Mouse (Mus musculus): Measurements from ENCODE around the gene Cyb5d1. TPM values are rescaled to one million over a fixed set of nuclear protein-coding genes. Genes with fewer than 3 reads are reported as not detected.
A peak's percentile ranks its signal among the peaks of the same experiment; 100 is the strongest.
"Not testable (repeated sequence)": the region's sequence is repeated elsewhere in the genome, so short reads cannot be mapped to it uniquely, and the experiment has no call there.

The Cyb5d1 gene
- polyA plus RNA-seq, 1 experiment from 2014 or later: 27.1 TPM

DNA sequence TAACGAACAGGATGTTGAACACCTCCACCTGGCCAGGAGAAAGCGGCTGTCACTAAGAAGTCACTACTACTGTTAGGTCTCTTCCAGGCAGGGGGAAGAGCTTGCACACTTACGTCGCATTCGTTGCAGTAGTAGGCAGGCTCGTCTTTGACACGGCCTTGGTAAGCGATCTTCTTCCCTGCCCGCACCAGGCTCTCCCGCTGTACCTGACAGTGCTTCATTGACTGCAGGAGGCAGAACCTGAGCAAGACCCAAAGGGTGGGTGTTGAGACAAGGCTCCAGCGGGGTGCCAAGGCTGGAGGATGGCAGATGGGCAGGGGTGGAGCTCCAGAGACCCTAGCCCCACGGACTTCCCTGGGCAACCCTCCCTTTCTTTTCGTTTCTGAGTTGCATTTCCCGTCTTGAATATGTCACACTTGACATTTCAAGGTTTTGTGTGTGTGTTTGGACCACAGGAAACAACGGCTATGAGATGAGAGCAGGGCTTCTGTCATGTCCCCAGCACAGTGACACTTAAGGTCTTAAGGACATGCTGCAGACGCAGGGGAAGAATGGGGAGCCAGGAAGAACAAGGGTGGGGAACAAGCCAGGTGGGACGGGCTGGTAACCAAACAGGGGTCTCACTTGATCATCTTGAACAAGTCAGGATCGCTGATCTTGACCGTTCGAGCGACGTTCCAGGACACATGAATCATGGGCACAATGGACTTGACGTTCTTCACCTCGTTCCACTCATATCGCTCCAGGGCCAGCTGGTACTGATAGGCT, 4.8 kb upstream of the Cyb5d1 start:
- Histone ChIP-seq H3K27ac (ENCODE audit: low read length) (no peak overlapping the region), H3K9me3 (replicated peaks; ENCODE audit: control insufficient read depth, low read length, poor library complexity, severe bottlenecking) (no peaks in the 10 kb centered on the region), H3K4me1 (ENCODE audit: control insufficient read depth, insufficient read depth, low read length) (peaks cover 6% of the 10 kb centered on the region; the same call in 1 of the 2 replicates), H3K36me3 (ENCODE audit: control insufficient read depth, insufficient read depth, low read length) (peaks cover 41% of the 10 kb centered on the region), H3K4me3 (ENCODE audit: low read depth, low read length) (no peak overlapping the region), H3K4me2 (ENCODE audit: low read length) (no peak overlapping the region), H3K27me3 (ENCODE audit: control insufficient read depth, insufficient read depth, low read depth, low read length) (no peaks in the 10 kb centered on the region), H3K9ac (ENCODE audit: low read depth, low read length) (no peak overlapping the region)
- WGBS: 75% methylated on average over 25 of the region's 25 CpGs
- ATAC-seq: no peak

DNA sequence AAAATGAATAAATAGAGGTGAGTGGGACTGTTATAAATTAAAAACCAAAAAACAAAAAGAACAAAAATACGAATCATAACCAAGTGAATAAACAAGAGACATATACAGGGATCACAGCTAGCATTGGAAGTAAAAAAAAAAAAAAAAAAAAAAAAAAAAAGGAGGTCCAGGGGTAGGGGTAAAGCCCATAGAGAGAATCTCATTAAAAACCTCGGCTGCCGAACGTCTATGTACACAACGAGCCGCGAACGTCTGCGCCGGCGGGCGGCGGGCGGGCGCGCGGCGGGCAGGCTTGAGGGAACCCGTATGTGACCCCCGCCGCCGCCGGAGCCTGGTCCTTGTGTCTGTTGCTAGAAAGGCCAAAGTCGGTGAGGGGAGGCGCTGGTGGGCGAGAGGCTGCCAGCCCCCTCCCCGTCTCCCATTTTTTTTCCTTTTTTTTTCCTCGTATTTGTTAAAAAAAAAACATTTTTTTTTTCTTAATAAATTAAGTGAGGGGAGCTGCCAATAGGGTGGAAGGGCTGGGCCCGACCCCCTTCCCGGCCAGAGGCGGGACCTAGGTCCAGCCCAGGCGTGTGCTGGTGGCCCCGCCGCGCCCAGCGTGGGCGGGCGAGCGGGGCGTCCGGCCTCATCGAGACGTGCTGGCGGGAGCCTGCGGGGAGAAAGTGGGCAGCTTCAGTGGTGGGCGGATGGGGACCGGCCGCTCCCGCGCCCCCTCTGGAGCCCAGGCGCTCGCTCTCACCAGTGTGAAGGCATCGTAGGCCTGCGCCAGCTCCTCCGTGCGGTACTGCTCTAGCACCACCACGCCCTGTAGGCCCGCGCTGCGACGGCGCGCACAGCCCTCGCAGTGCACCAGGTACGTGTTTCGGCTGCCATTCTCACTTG, 4.0 kb upstream of the Cyb5d1 start:
- 21% methylated on average over 66 of the region's 66 CpGs for WGBS
- Histone ChIP-seq H3K9ac (ENCODE audit: low read depth, low read length) (no peak overlapping the region), H3K27ac (ENCODE audit: low read length) (no peak overlapping the region), H3K4me2 (ENCODE audit: low read length) (no peak overlapping the region), H3K4me1 (ENCODE audit: control insufficient read depth, insufficient read depth, low read length) (peaks cover 7% of the 10 kb centered on the region), H3K4me3 (ENCODE audit: low read depth, low read length) (no peak overlapping the region), H3K27me3 (ENCODE audit: control insufficient read depth, insufficient read depth, low read depth, low read length) (no peaks in the 10 kb centered on the region), H3K9me3 (replicated peaks; ENCODE audit: control insufficient read depth, low read length, poor library complexity, severe bottlenecking) (no peaks in the 10 kb centered on the region), H3K36me3 (ENCODE audit: control insufficient read depth, insufficient read depth, low read length) (peaks cover 33% of the 10 kb centered on the region)
- ATAC-seq: no peak

DNA sequence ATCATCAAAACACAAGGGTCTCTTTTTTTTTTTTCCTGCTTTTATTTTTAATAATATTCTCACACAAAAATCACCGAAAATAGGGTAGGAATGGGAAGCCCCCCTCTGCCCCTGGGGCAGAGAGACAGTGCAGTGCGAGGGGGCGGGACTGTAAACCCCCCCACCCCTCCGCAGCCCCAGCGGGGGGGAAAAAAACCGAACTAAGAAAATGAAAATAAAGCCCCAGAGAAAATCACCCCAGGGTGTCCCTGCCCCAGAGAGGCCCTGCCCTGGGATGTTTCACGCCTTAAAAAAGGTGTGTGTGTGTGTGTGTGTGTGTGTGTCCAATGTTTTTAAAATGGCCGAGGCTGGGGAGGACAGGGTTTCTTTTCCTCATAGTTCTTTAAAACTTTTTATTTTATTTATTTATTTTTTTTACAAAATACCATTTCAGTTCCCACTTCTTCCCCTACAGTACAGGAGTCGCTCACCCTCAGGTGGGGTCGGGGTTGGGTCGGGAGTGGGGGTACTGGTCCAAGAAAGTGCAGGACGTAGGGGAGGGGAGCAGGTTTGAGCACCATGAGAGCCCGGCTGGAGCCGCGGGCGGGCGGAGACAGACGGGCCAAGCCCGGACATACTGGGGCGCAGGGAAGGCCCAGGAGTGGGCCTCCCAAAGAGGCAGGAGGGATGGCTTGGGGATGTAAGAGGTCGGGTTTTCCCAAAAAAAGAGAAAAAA, 3.2 kb upstream of the Cyb5d1 start:
- no peak overlapping the region for H3K4me2 ChIP-seq (ENCODE audit: low read length)
- no peak overlapping the region for H3K27ac ChIP-seq (ENCODE audit: low read length)
- no peaks in the 10 kb centered on the region for H3K9me3 ChIP-seq (replicated peaks; ENCODE audit: control insufficient read depth, low read length, poor library complexity, severe bottlenecking)
- 20% methylated on average over 21 of the region's 21 CpGs for WGBS
- H3K27me3 ChIP-seq (ENCODE audit: control insufficient read depth, insufficient read depth, low read depth, low read length): no peaks in the 10 kb centered on the region
- peaks cover 25% of the 10 kb centered on the region for H3K36me3 ChIP-seq (ENCODE audit: control insufficient read depth, insufficient read depth, low read length)
- no peak overlapping the region for H3K9ac ChIP-seq (ENCODE audit: low read depth, low read length)
- no peak overlapping the region for H3K4me3 ChIP-seq (ENCODE audit: low read depth, low read length)
- ATAC-seq: no peak
- H3K4me1 ChIP-seq (ENCODE audit: control insufficient read depth, insufficient read depth, low read length): peaks cover 11% of the 10 kb centered on the region

DNA sequence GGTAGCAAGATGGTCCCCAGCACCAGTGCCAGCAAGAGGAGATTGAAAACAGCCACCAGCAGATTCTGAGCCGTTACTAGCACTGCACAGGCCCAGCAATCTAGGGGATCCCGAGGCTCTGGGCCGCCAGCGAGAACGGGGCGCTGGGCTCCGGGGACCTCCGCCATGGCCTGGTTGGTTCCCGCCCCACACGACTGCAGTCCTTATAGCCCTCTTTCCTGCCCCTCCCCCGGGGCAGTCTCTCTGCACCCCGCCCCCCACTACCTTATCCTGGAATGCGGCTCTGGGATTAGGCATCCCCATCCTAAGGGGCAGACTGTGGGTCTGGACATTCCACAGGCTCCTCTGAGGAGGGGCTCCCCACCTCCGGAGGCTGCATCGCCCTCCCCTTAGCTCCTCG, 2.6 kb upstream of the Cyb5d1 start, which contains the start of gene Tmem88:
Gene Tmem88 (minus strand): TSS at position 176 of the 400 bp plus-strand sequence.
- Histone ChIP-seq H3K4me1 (ENCODE audit: control insufficient read depth, insufficient read depth, low read length) (peaks cover 11% of the 10 kb centered on the region), H3K4me3 (ENCODE audit: low read depth, low read length) (peak within 1 kb of the TSS; percentile 9; the same call in 1 of the 2 replicates), H3K4me2 (ENCODE audit: low read length) (no peak within 1 kb of the TSS), H3K36me3 (ENCODE audit: control insufficient read depth, insufficient read depth, low read length) (peaks cover 20% of the 10 kb centered on the region), H3K27ac (ENCODE audit: low read length) (no peak within 1 kb of the TSS), H3K9ac (ENCODE audit: low read depth, low read length) (peak within 1 kb of the TSS; percentile 40), H3K27me3 (ENCODE audit: control insufficient read depth, insufficient read depth, low read depth, low read length) (no peaks in the 10 kb centered on the region), H3K9me3 (replicated peaks; ENCODE audit: control insufficient read depth, low read length, poor library complexity, severe bottlenecking) (no peaks in the 10 kb centered on the region)
- 9% methylated on average over 16 of the region's 16 CpGs for WGBS
- no peak for ATAC-seq

DNA sequence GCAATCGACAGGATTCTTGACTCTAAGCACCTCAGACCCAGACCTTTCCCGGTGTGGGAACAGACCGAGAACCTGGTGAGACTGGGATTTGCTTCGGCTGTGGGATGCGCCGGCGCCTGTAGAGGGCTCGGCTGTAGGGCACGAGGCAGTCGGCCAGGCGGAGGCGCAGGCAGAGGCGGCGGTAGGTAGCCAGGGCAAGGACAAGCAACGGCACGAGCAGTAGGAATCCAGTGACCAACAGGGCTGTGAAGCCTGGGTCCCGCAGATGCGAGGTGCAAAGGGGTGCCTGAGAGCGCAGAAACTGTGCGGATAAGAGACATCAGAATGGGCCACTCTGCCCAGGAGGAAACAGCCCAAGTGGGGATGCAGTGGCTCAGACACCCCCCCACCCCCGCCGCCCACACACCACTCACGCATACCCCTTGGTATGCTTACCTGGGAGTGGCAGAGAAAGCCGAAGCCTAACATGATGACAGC, 2.2 kb upstream of the Cyb5d1 start:
- H3K9me3 ChIP-seq (replicated peaks; ENCODE audit: control insufficient read depth, low read length, poor library complexity, severe bottlenecking): no peaks in the 10 kb centered on the region
- WGBS: 11% methylated on average over 24 of the region's 24 CpGs
- peaks cover 20% of the 10 kb centered on the region for H3K36me3 ChIP-seq (ENCODE audit: control insufficient read depth, insufficient read depth, low read length)
- ATAC-seq: no peak
- peaks cover 11% of the 10 kb centered on the region for H3K4me1 ChIP-seq (ENCODE audit: control insufficient read depth, insufficient read depth, low read length)
- H3K27ac ChIP-seq (ENCODE audit: low read length): no peak overlapping the region
- H3K4me2 ChIP-seq (ENCODE audit: low read length): no peak overlapping the region
- H3K4me3 ChIP-seq (ENCODE audit: low read depth, low read length): peak overlapping the region; percentile 9; the same call in 1 of the 2 replicates
- H3K27me3 ChIP-seq (ENCODE audit: control insufficient read depth, insufficient read depth, low read depth, low read length): no peaks in the 10 kb centered on the region
- peak overlapping the region; percentile 40 for H3K9ac ChIP-seq (ENCODE audit: low read depth, low read length)

DNA sequence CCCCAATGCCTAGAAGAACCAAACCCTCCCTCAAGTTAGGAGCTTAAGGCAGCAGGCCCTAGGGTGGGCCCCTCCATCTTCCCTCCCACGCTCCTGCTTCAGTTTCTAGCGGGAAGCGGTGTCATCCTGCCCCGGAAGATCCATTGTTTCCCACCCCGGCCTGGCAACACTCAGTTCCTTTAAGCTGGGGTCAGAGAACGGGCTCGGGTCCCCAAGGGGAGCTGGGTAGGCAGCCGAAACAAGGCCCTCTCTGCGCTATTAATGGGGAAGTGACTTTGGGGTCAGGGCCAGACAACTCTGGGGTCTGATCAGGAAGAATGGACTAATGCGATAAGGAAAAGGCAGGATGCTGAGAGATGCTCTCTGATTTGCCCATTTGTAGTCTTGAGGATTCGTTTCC, 1.3 kb upstream of the Cyb5d1 start:
- Histone ChIP-seq H3K4me3 (ENCODE audit: low read depth, low read length) (no peak overlapping the region), H3K9me3 (replicated peaks; ENCODE audit: control insufficient read depth, low read length, poor library complexity, severe bottlenecking) (no peaks in the 10 kb centered on the region), H3K9ac (ENCODE audit: low read depth, low read length) (peak overlapping the region; percentile 77; the same call in 1 of the 2 replicates), H3K36me3 (ENCODE audit: control insufficient read depth, insufficient read depth, low read length) (peaks cover 14% of the 10 kb centered on the region), H3K4me1 (ENCODE audit: control insufficient read depth, insufficient read depth, low read length) (peaks cover 11% of the 10 kb centered on the region), H3K27ac (ENCODE audit: low read length) (no peak overlapping the region), H3K27me3 (ENCODE audit: control insufficient read depth, insufficient read depth, low read depth, low read length) (no peaks in the 10 kb centered on the region), H3K4me2 (ENCODE audit: low read length) (peak overlapping the region; percentile 77)
- WGBS: 24% methylated on average over 11 of the region's 11 CpGs
- no peak for ATAC-seq

DNA sequence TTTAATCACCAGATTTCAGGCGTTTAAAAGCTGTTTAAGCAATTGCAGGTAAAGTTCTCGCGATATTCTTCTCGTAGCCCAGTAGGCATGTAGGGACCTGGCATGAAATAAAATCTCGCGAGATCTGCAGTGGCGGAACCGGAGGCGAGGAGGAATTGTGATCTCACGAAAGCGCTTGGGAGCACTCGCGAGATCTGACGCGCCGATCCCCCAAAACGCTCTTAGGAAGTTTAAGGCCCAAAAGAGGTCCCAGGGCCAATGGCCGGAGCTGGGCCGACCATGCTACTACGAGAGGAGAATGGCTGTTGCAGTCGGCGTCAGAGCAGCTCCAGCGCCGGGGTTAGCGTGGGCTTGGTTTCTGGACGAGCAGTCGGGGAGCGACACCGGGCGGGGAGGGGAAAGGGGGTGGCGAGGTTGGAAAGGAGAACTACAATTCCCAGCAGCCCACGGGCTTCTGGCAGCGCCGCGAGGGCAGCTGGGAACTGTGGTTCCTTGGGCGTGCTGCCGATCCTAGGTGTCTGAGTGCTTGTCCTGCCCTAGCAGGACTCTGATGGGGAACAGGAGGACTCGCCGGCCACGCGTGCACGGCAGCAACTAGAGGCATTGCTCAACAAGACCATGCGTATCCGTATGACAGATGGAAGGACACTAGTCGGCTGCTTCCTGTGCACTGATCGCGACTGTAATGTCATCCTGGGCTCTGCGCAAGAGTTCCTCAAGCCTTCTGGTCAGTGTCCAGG, 373 bp upstream of the Cyb5d1 start:
- ATAC-seq: peak; percentile 92
- no peaks in the 10 kb centered on the region for H3K27me3 ChIP-seq (ENCODE audit: control insufficient read depth, insufficient read depth, low read depth, low read length)
- H3K4me2 ChIP-seq (ENCODE audit: low read length): peak overlapping the region; percentile 81

DNA sequence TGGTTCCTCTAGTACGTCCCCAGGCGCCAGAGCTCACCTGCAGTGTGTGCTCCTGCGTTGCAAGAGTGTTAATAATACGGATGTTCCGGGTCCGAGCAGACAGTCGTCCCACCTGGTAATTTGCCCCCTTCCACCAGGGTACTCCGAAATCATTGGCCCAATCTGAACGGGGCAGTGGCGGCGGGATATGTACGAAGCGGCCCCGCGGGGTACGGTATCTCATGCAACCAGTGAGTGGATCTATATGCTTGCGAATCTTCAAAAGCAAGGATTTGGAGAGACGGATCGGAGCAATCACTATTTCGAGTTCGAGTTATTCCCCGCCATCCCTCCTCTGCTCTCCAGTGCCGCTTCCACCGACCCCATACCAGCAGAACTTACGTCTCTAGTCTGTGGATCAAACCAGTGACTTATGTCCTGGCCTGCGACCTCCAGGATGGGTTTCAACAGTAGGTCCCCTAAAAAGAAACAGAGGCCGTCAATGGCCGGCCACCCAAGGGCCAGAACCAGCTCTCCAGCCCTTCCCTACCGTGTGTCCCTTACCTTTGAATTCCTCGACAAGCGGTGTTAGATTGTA, 752 bp downstream of the Cyb5d1 start:
- not testable (repeated sequence) for H3K9me3 ChIP-seq (replicated peaks; ENCODE audit: control insufficient read depth, low read length, poor library complexity, severe bottlenecking)
- 1% methylated on average over 31 of the region's 31 CpGs for WGBS

More for the DNA sequence above, 373 bp upstream of the Cyb5d1 start:
- H3K9me3 ChIP-seq (replicated peaks; ENCODE audit: control insufficient read depth, low read length, poor library complexity, severe bottlenecking): no peaks in the 10 kb centered on the region
- peak overlapping the region; percentile 99 for H3K27ac ChIP-seq (ENCODE audit: low read length)
- H3K9ac ChIP-seq (ENCODE audit: low read depth, low read length): peak overlapping the region; percentile 77
- H3K4me3 ChIP-seq (ENCODE audit: low read depth, low read length): peak overlapping the region; percentile 74
- peaks cover 11% of the 10 kb centered on the region for H3K4me1 ChIP-seq (ENCODE audit: control insufficient read depth, insufficient read depth, low read length)
- H3K36me3 ChIP-seq (ENCODE audit: control insufficient read depth, insufficient read depth, low read length): peaks cover 11% of the 10 kb centered on the region
- under 1% methylated on average over 43 of the region's 48 CpGs for WGBS

More for the DNA sequence above, 752 bp downstream of the Cyb5d1 start:
- peak; percentile 26 for ATAC-seq
- not testable (repeated sequence) for H3K36me3 ChIP-seq (ENCODE audit: control insufficient read depth, insufficient read depth, low read length); H3K27me3 ChIP-seq (ENCODE audit: control insufficient read depth, insufficient read depth, low read depth, low read length)
- Histone ChIP-seq H3K4me1 (ENCODE audit: control insufficient read depth, insufficient read depth, low read length) (peaks cover 11% of the 10 kb centered on the region), H3K9ac (ENCODE audit: low read depth, low read length) (peak overlapping the region; percentile 59), H3K4me2 (ENCODE audit: low read length) (peak overlapping the region; percentile 81), H3K4me3 (ENCODE audit: low read depth, low read length) (peak overlapping the region; percentile 74), H3K27ac (ENCODE audit: low read length) (peak overlapping the region; percentile 99)

Data from midbrain, embryonic 16.5 days (tissue).